Mouse (Mus musculus) heart, postnatal 14 days (tissue): ENCODE measurements at regions not wholly inside any gene's neighbourhood (a gene's known extent, or its start where the extent isn't known, plus 50 kb on each side); places are given as distances from the start of the nearest gene placed in this dataset.

ENCODE experiments used
- DNase-seq, 2 experiments: peaks; one replicate each; pipeline ENCODE4 v3.0.0; 2021 to 2022
- intact Hi-C: fragments of 180-260 bp; cut with DNase I; formaldehyde crosslinking; loops from one replicate; pipeline ENCODE4 v1.15.1; 2025

DNA sequence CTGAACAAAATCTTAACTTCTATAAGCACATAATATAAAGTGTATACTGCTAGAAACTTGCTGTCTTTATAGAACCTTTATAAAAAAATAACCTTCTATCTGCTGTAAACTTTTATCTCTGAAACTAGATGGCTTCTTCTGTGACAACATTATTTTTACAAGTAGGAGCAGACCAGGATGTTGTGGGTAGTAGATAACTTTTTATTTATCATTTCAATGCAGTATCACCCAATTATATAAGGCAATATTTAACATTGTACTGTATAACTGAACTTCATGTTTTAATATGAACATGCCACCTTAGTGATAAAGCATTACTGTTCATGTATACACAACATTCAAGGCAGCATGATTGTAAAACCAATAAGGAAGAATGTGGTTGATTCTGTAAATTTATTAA lies 5024.1 kb upstream of the Gm7489 start:
- no peak for DNase-seq
- intact Hi-C loops = no loop called here

DNA sequence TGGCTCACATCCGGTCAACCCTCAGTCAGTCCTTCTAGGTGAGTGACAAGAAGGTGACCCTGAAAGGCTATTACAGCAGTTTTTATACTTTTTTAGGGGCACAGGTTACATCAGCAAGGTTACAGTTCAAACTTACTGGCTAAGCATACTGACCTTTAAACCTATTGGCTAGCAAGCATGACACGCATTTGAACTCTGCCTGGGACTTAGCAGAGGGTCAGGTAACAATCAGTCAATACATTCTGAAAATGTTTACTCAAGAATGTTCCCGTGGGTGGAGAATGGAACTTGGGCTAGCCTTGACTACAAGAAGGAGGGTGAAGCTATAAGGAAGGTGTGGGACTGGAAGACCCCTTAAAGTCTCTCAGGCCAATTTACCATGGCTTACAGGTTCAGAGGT lies 4986.2 kb upstream of the Gm7489 start:
- intact Hi-C loops = no loop called here
- no peak for DNase-seq

DNA sequence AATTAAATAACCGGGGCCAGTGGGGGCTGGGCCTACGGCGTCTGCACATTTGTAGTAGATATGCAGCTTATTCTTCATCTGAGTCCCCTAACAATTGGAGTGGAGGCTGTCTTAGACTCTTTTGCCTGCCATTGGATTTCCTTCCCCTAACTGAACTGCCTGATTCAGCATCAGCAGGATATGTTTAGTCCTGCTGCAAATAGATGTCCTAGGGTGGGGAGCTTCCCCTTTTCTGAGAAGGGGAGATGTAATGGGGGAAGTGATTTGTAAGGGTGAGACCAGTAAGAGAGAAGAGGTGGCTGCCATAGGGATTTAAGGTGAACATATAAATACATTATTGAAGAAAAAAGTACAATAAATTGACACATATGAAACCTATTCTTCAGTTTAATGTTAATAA lies 4980.0 kb upstream of the Gm7489 start:
- DNase-seq = no peak
- intact Hi-C loops = no loop called here

GRCm38 (mm10) chr15:48925940-48926339 lies 4958.8 kb upstream of the Gm7489 start:
- DNase-seq = no peak
- intact Hi-C loops = loop anchor here (5.0 kb wide), 1 partner anchor 346 kb away; no protein-coding TSS in a partner anchor

DNA sequence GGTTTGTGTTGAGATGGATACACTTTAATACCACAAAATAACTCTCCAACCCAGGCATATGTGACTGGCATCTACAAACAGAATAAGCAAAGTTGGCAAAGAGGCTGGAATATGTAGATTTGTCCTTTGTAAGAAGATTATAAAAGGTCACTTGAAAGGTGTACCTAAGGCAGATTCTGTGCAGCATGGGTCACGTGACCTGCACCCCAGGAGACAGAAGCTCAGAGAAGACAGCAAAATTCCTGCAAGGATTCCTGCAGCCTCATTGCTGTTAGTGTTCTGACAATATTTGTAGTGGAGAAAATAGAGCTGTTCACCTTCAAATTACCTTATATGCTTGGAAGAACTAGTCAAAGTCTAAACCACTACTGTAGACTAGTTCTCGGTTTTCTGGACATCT lies 4938.6 kb upstream of the Gm7489 start:
- intact Hi-C loops = no loop called here
- no peak for DNase-seq

DNA sequence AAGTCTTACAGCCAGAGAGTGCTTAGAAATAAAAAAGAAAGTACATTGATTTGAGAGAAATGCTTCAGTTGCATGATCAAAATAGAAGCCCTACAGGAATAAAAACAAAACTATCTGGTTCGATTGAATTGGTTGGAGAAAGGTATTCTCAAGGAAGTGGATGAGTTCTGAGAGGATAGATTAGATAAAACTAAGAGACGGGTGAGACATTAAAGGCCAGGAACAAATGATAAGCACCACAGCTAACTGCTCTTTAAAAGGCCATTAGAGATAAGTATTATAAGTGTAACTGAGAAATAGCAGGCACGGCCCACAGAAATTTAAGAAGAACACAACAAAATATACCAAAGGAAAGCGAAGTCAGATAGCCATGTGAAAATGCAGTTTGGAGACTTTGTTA lies 4908.5 kb upstream of the Gm7489 start:
- no peak for DNase-seq
- intact Hi-C loops = no loop called here

- DNase-seq = no peak
- intact Hi-C loops = no loop called here
These were observed 4908.1 kb upstream of the Gm7489 start for GRCm38 (mm10) chr15:48976583-48976982.
